Mouse (Mus musculus) midbrain, postnatal 0 days (tissue): ENCODE data around the gene Otulin. TPM values are rescaled to one million over a fixed set of nuclear protein-coding genes. Genes with fewer than 3 reads are reported as not detected.
A peak's percentile ranks its signal among the peaks of the same experiment; 100 is the strongest.

ENCODE experiments used
- ATAC-seq: fragments of 200-750 bp; cut with Nextera tagmentation; 2 replicates; pipeline ENCODE4 v1.8.0; 2017; ENCODE audit warnings: moderate number of reproducible peaks, mild to moderate bottlenecking, moderate TSS enrichment, moderate library complexity; ENCODE audit not compliant: low FRiP score
- DNase-seq: peaks from one replicate; pipeline ENCODE4 v3.0.0-alpha.2; 2015; ENCODE audit warnings: low spot score
- H3K27ac ChIP-seq: fragments of 300-500 bp; sonication (generic); 2 replicates; pipeline ENCODE4 v1.5.1; 2014; ENCODE audit warnings: low read depth, mild to moderate bottlenecking, low read length, mixed read lengths
- H3K27me3 ChIP-seq: fragments of 300-500 bp; sonication (generic); 2 replicates; pipeline ENCODE4 v1.6.1; 2014; ENCODE audit warnings: low read length, control low read depth, mixed read lengths; ENCODE audit not compliant: insufficient read depth
- H3K36me3 ChIP-seq: fragments of 300-500 bp; sonication (generic); 2 replicates; pipeline ENCODE4 v1.6.1; 2014; ENCODE audit warnings: low read length, control low read depth, mixed read lengths; ENCODE audit not compliant: insufficient read depth
- H3K4me1 ChIP-seq: fragments of 300-500 bp; sonication (generic); 2 replicates; pipeline ENCODE4 v1.6.1; 2014; ENCODE audit warnings: mild to moderate bottlenecking, control low read depth, antibody characterized with exemption, low read length, mixed read lengths; ENCODE audit not compliant: insufficient read depth
- H3K4me2 ChIP-seq: fragments of 300-500 bp; sonication (generic); 2 replicates; pipeline ENCODE4 v1.6.1; 2014; ENCODE audit warnings: low read depth, mild to moderate bottlenecking, low read length, mixed read lengths; ENCODE audit not compliant: poor library complexity, severe bottlenecking
- H3K4me3 ChIP-seq: fragments of 300-500 bp; sonication (generic); 2 replicates; pipeline ENCODE4 v1.5.1; 2014; ENCODE audit warnings: low read depth, mild to moderate bottlenecking, low read length, moderate library complexity
- H3K9ac ChIP-seq: fragments of 300-500 bp; sonication (generic); replicated peaks from 2 replicates; pipeline ENCODE4 v1.6.1; 2014; ENCODE audit warnings: mild to moderate bottlenecking, low read length, moderate library complexity, mixed read lengths; ENCODE audit not compliant: poor library complexity, severe bottlenecking
- H3K9me3 ChIP-seq: fragments of 300-500 bp; sonication (generic); 2 replicates; pipeline ENCODE4 v1.6.1; 2016; ENCODE audit warnings: low read length, control low read depth
- CTCF ChIP-seq: IDR thresholded peaks from 2 replicates; pipeline ENCODE4 v1.5.1; 2016; ENCODE audit warnings: antibody characterized with exemption, mild to moderate bottlenecking
- WGBS: fragments of 180-500 bp; shearing (Covaris S2); extraction: QIAGEN DNeasy Blood & Tissue Kit; methylation state at CpG from one replicate; pipeline ENCODE4 v1.1.7; 2014; 5-methylcytosine and 5-hydroxymethylcytosine counted together
- polyA plus RNA-seq: library from polyadenylated mRNA; unstranded; fragments of >200 nt; fragmentation: Nextera tagmentation; extraction: Ambion mirVana; gene quantifications from 2 replicates; pipeline ENCODE4 v1.2.1, GENCODE M21; 2015
- total RNA-seq: library from RNA; depleted of rRNA; stranded (reverse); fragments of >200 nt; gene quantifications from 2 replicates; pipeline ENCODE4 v1.2.3, GENCODE M21; 2014

Gene Otulin
- total and polyA plus RNA-seq, 2 experiments from 2014 or later: 17.8 to 23.9 TPM

DNA sequence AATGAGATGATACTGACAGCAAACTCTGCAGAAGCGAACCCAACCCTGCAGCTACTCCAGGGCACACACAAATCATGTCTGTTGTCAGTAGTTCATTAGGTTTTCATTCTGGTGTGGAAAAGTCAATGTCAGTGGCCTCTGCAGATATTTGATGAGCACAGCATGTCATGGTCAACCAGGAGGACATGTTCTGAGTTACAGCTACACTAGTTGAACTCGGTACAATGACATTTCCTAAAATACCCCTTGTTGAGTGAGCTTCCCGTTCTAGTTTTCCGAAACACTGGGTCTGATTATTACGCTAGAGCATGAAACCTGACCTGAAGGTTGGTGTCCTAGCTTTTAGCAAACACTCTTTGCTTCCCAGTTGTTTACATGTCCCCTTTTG, 44.4 kb downstream of the Otulin start:
- Histone ChIP-seq H3K4me2 (no peak overlapping the region), H3K9ac (no peak overlapping the region), H3K9me3 (no peaks in the 10 kb centered on the region), H3K36me3 (0 out of 2 replicates have a peak, but pooled peaks cover 12% of the 10 kb centered on the region), H3K27ac (no peak overlapping the region), H3K27me3 (no peaks in the 10 kb centered on the region), H3K4me3 (no peak overlapping the region), H3K4me1 (no peaks in the 10 kb centered on the region)
- no peak for ATAC-seq
- no peak for TF ChIP-seq CTCF
- 93% methylated on average over 5 of the region's 5 CpGs for WGBS
- DNase-seq: no peak

GRCm38 (mm10) chr15:27585466-27586092, 44.9 kb downstream of the Otulin start:
- no peaks in the 10 kb centered on the region for H3K9me3 ChIP-seq
- no peak overlapping the region for H3K4me3 ChIP-seq
- H3K4me2 ChIP-seq: no peak overlapping the region
- no peaks in the 10 kb centered on the region for H3K4me1 ChIP-seq
- H3K36me3 ChIP-seq: 0 out of 2 replicates have a peak, but pooled peaks cover 12% of the 10 kb centered on the region
- H3K9ac ChIP-seq: no peak overlapping the region
- DNase-seq (no peak), ATAC-seq (no peak)
- 0 out of 2 replicates have a peak, but pooled peaks have one; percentile 9 for TF ChIP-seq CTCF
- 86% methylated on average over 4 of the region's 4 CpGs for WGBS
- no peak overlapping the region for H3K27ac ChIP-seq
- H3K27me3 ChIP-seq: no peaks in the 10 kb centered on the region

DNA sequence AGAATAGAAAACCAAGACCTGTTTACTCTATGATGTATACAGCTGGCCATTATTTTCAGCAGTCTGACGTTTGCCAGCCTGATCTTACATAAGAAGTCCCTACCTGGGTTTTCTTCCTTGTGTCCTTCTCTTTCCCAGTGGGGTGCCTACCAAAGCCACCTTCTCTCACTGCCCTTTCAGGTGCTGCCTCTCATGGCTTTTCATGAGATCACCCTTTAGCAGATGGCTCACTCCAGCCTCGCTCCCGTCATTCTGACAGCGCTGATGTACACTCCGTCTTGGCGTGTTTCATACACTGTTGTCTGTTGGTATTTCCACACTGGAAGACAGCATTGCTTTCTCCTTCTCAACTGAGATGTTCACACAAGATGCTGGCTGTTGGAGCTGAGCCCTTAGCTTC, 46.9 kb downstream of the Otulin start:
- ATAC-seq (no peak), DNase-seq (no peak)
- H3K4me2 ChIP-seq: no peak overlapping the region
- H3K27me3 ChIP-seq: no peaks in the 10 kb centered on the region
- no peak for TF ChIP-seq CTCF
- no peaks in the 10 kb centered on the region for H3K9me3 ChIP-seq
- no peaks in the 10 kb centered on the region for H3K4me1 ChIP-seq
- no peak overlapping the region for H3K27ac ChIP-seq
- no peak overlapping the region for H3K4me3 ChIP-seq
- H3K9ac ChIP-seq: no peak overlapping the region
- WGBS: 92% methylated on average over 6 of the region's 6 CpGs
- peaks cover 10% of the 10 kb centered on the region; the same call in 1 of the 2 replicates for H3K36me3 ChIP-seq

GRCm38 (mm10) chr15:27583042-27583441, 47.5 kb downstream of the Otulin start:
- TF ChIP-seq CTCF: peak; percentile 74
- ATAC-seq (peak; percentile 53), DNase-seq (peak; percentile 62)
- Histone ChIP-seq H3K27ac (no peak overlapping the region), H3K27me3 (no peaks in the 10 kb centered on the region), H3K4me1 (no peaks in the 10 kb centered on the region), H3K36me3 (peaks cover 10% of the 10 kb centered on the region; the same call in 1 of the 2 replicates), H3K9ac (no peak overlapping the region), H3K4me3 (no peak overlapping the region), H3K9me3 (no peaks in the 10 kb centered on the region), H3K4me2 (no peak overlapping the region)
- 80% methylated on average over 4 of the region's 4 CpGs for WGBS

- H3K4me2 ChIP-seq: no peak overlapping the region
- no peak overlapping the region for H3K9ac ChIP-seq
- H3K36me3 ChIP-seq: peaks cover 10% of the 10 kb centered on the region; the same call in 1 of the 2 replicates
- 86% methylated on average over 3 of the region's 3 CpGs for WGBS
- no peaks in the 10 kb centered on the region for H3K9me3 ChIP-seq
- no peak overlapping the region for H3K4me3 ChIP-seq
- no peak for ATAC-seq
- no peak overlapping the region for H3K27ac ChIP-seq
- no peaks in the 10 kb centered on the region for H3K4me1 ChIP-seq
- H3K27me3 ChIP-seq: no peaks in the 10 kb centered on the region
- TF ChIP-seq CTCF: peak; percentile 64
- no peak for DNase-seq
Observed at GRCm38 (mm10) chr15:27582428-27582827, 48.1 kb downstream of the Otulin start.

DNA sequence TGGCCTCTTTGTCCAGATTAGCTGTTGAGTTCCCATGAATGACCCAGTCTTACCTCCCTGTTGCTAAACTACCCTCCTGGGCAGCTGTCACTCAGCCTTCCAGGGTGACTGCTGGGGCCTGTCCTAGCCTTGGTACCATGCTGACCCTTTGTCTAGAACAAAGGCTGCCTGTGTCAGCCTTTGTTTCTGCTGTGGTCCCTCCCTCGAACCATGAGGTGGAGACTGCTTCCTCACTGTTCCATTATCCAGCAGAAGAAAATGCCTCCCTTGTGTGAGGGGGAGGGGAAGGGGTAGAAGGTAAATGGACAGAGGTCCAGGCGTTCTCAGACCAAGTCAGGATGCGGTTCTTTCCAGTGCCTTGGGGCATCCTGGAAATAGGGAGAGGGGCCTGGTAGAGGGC, 48.9 kb downstream of the Otulin start:
- Histone ChIP-seq H3K4me2 (no peak overlapping the region), H3K4me1 (no peaks in the 10 kb centered on the region), H3K36me3 (peaks cover 7% of the 10 kb centered on the region; the same call in 1 of the 2 replicates), H3K4me3 (no peak overlapping the region), H3K27me3 (no peaks in the 10 kb centered on the region), H3K27ac (no peak overlapping the region), H3K9me3 (no peaks in the 10 kb centered on the region), H3K9ac (no peak overlapping the region)
- no peak for TF ChIP-seq CTCF
- ATAC-seq (no peak), DNase-seq (no peak)
- 46% methylated on average over 3 of the region's 3 CpGs for WGBS
